Comparison of ENCODE assay signal across 28 mouse cellular contexts in the genomic region with DNA sequence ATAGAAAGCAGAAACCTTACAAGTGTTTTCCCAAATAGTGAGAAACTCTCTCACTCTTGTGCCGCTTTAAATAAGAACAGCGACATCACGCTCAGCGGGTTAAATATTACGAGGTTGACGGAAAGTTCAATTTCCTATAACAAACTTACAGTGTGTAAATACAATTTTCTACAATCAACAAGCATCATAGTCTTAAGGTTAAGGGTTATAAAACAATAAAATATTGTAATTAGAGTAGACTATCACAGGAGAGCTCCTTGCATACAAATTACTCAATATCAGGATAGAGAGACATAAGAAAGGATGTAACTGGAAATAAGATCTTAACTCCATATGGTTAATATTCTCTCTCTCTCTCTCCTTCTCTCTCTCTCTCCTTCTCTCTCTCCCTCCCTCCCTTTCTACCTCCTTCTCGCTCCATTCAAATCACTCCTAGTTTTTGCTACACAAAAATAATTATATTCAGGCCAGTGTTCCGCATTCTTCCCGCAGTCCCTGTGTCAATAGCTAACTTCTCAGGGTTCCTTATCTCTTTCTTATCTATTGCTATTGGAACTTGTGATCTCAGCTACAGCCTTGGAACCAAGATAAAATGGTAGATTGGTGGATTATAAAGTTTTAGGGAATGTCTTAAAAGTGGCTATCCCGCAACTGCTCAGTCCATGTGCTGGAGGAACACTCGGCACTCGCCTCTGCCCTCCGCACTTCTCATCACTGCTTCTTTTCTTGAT.
"Had no signal": no experiment of that assay in that cellular context is flagged by ENCODE, and none has a peak within 500 bp of the region (broad histone marks: within the 10 kb centered on the region; RNA-seq: fewer than 3 reads in every experiment).

No protein-coding gene starts in this region.

- DNase-seq: cerebellum, adult 18-20 months; cerebellum, adult 8-10 months; cerebellum, adult 9-11 months; cerebellum, postnatal 10 days; cerebellum, postnatal 14 days; cerebellum, postnatal 25 days; cerebellum, postnatal 36 days; embryo, embryonic 11 days; forebrain, postnatal 0 days; gastrocnemius, adult 2 months; gastrocnemius, postnatal 10 days; gastrocnemius, postnatal 14 days; gastrocnemius, postnatal 25 days; gastrocnemius, postnatal 36 days; heart, adult 11 months; heart, adult 18-20 months; heart, adult 2 months had no signal

- H3K27me3 ChIP-seq: embryonic facial prominence, embryonic 12.5 days; embryonic facial prominence, embryonic 13.5 days; embryonic facial prominence, embryonic 15.5 days; forebrain, embryonic 12.5 days; forebrain, embryonic 15.5 days had no signal

- H3K9ac ChIP-seq: embryonic facial prominence, embryonic 12.5 days; embryonic facial prominence, embryonic 13.5 days; embryonic facial prominence, embryonic 15.5 days; forebrain, embryonic 12.5 days; forebrain, embryonic 13.5 days; forebrain, embryonic 15.5 days; forebrain, postnatal 0 days had no signal

- H3K4me3 ChIP-seq: embryonic facial prominence, embryonic 10.5 days; embryonic facial prominence, embryonic 12.5 days; embryonic facial prominence, embryonic 13.5 days; embryonic facial prominence, embryonic 15.5 days; erythroblast, embryonic 14.5 days; forebrain, embryonic 10.5 days; forebrain, embryonic 12.5 days; forebrain, embryonic 13.5 days; forebrain, embryonic 15.5 days; gastrocnemius, adult 2 months; heart, adult 2 months had no signal

- ATAC-seq: forebrain, embryonic 13.5 days; forebrain, embryonic 14.5 days; forebrain, embryonic 15.5 days; forebrain, embryonic 16.5 days; forebrain, postnatal 0 days had no signal

- H3K4me1 ChIP-seq: embryonic facial prominence, embryonic 10.5 days; embryonic facial prominence, embryonic 12.5 days; forebrain, embryonic 10.5 days; forebrain, embryonic 12.5 days; forebrain, embryonic 13.5 days had no signal

- H3K9me3 ChIP-seq: embryonic facial prominence, embryonic 10.5 days; embryonic facial prominence, embryonic 12.5 days; embryonic facial prominence, embryonic 13.5 days; embryonic facial prominence, embryonic 15.5 days; forebrain, embryonic 10.5 days; forebrain, embryonic 12.5 days; forebrain, embryonic 13.5 days; forebrain, embryonic 15.5 days had no signal

- H3K4me2 ChIP-seq: embryonic facial prominence, embryonic 12.5 days; embryonic facial prominence, embryonic 13.5 days; embryonic facial prominence, embryonic 15.5 days; forebrain, embryonic 12.5 days; forebrain, embryonic 13.5 days; forebrain, embryonic 15.5 days had no signal

- H3K27ac ChIP-seq: embryonic facial prominence, embryonic 10.5 days; embryonic facial prominence, embryonic 12.5 days; embryonic facial prominence, embryonic 15.5 days; forebrain, embryonic 10.5 days; forebrain, embryonic 12.5 days; forebrain, embryonic 13.5 days; forebrain, embryonic 15.5 days; gastrocnemius, adult 2 months; heart, adult 2 months had no signal

- H3K36me3 ChIP-seq: embryonic facial prominence, embryonic 10.5 days; embryonic facial prominence, embryonic 12.5 days; embryonic facial prominence, embryonic 13.5 days; embryonic facial prominence, embryonic 15.5 days; forebrain, embryonic 10.5 days; forebrain, embryonic 12.5 days; forebrain, embryonic 15.5 days had no signal
